Mouse (Mus musculus) liver, embryonic 13.5 days (tissue): ENCODE measurements around the gene Cdhr5. TPM values are rescaled to one million over a fixed set of nuclear protein-coding genes. Genes with fewer than 3 reads are reported as not detected.
A peak's percentile ranks its signal among the peaks of the same experiment; 100 is the strongest.
"Not testable (repeated sequence)": the region's sequence is repeated elsewhere in the genome, so short reads cannot be mapped to it uniquely, and the experiment has no call there.

Experiments
- ATAC-seq: fragments of 200-750 bp; cut with Nextera tagmentation; 2 replicates; pipeline ENCODE4 v1.8.0; 2017; ENCODE audit warnings: low read depth, mild to moderate bottlenecking, moderate number of reproducible peaks, moderate library complexity
- DNase-seq: peaks from one replicate; pipeline ENCODE4 v3.0.0; 2022
- H3K27ac ChIP-seq: fragments of 300-500 bp; sonication (generic); 2 replicates; pipeline ENCODE4 v1.5.1; 2015; ENCODE audit warnings: moderate library complexity, mild to moderate bottlenecking, inconsistent platforms
- H3K27me3 ChIP-seq: fragments of 300-500 bp; sonication (generic); 2 replicates; pipeline ENCODE4 v1.6.1; 2015; ENCODE audit warnings: mild to moderate bottlenecking, inconsistent platforms
- H3K36me3 ChIP-seq: fragments of 300-500 bp; sonication (generic); 2 replicates; pipeline ENCODE4 v1.6.1; 2015; ENCODE audit warnings: mild to moderate bottlenecking, inconsistent platforms
- H3K4me1 ChIP-seq: fragments of 300-500 bp; sonication (generic); replicated peaks from 2 replicates; pipeline ENCODE4 v1.6.1; 2015; ENCODE audit warnings: inconsistent platforms
- H3K4me2 ChIP-seq: fragments of 300-500 bp; sonication (generic); 2 replicates; pipeline ENCODE4 v1.6.1; 2015; ENCODE audit warnings: inconsistent platforms, mild to moderate bottlenecking, moderate library complexity
- H3K4me3 ChIP-seq: fragments of 300-500 bp; sonication (generic); replicated peaks from 2 replicates; pipeline ENCODE4 v1.5.1; 2015; ENCODE audit warnings: mild to moderate bottlenecking, inconsistent platforms
- H3K9ac ChIP-seq: fragments of 300-500 bp; sonication (generic); 2 replicates; pipeline ENCODE4 v1.6.1; 2015; ENCODE audit warnings: mild to moderate bottlenecking, inconsistent platforms
- H3K9me3 ChIP-seq: fragments of 300-500 bp; sonication (generic); replicated peaks from 2 replicates; pipeline ENCODE4 v1.6.1; 2016; ENCODE audit warnings: inconsistent platforms
- WGBS: fragments of 180-500 bp; shearing (Covaris S2); methylation state at CpG from one replicate; pipeline ENCODE4 v1.1.7; 2015; ENCODE audit not compliant: insufficient replicate concordance; 5-methylcytosine and 5-hydroxymethylcytosine counted together
- polyA plus RNA-seq: library from polyadenylated mRNA; unstranded; fragments of >200 nt; fragmentation: Nextera tagmentation; extraction: Ambion mirVana; gene quantifications from 2 replicates; pipeline ENCODE4 v1.2.1, GENCODE M21; 2015

The Cdhr5 gene
- polyA plus RNA-seq, 1 experiment from 2014 or later = 0.10 TPM

- Histone ChIP-seq H3K27me3 (0 out of 2 replicates have a peak, but pooled peaks cover 3% of the 10 kb centered on the region), H3K27ac (no peak overlapping the region), H3K9ac (no peak overlapping the region), H3K4me1 (peaks cover 31% of the 10 kb centered on the region), H3K4me2 (no peak overlapping the region), H3K36me3 (peaks cover 60% of the 10 kb centered on the region), H3K9me3 (no peaks in the 10 kb centered on the region), H3K4me3 (no peak overlapping the region)
- no peak for ATAC-seq
- WGBS = 88% methylated on average over 13 of the region's 13 CpGs
- no peak for DNase-seq
Observed at GRCm38 (mm10) chr7:141263640-141264039, 12.9 kb downstream of the Cdhr5 start.

- ATAC-seq = no peak
Observed at GRCm38 (mm10) chr7:141261480-141261879, 15.1 kb downstream of the Cdhr5 start.

GRCm38 (mm10) chr7:141256159-141256558, 20.4 kb downstream of the Cdhr5 start:
- no peak overlapping the region for H3K4me3 ChIP-seq
- 0 out of 2 replicates have a peak, but pooled peaks cover 2% of the 10 kb centered on the region for H3K4me1 ChIP-seq
- peaks cover 96% of the 10 kb centered on the region for H3K36me3 ChIP-seq
- no peaks in the 10 kb centered on the region for H3K27me3 ChIP-seq
- WGBS = 81% methylated on average over 10 of the region's 10 CpGs
- H3K27ac ChIP-seq = no peak overlapping the region
- ATAC-seq = no peak
- no peak overlapping the region for H3K9ac ChIP-seq
- no peak overlapping the region for H3K4me2 ChIP-seq
- DNase-seq = no peak
- H3K9me3 ChIP-seq = no peaks in the 10 kb centered on the region

More at GRCm38 (mm10) chr7:141261480-141261879, 15.1 kb downstream of the Cdhr5 start:
- Histone ChIP-seq H3K9me3 (no peaks in the 10 kb centered on the region), H3K27ac (no peak overlapping the region), H3K9ac (no peak overlapping the region), H3K36me3 (peaks cover 81% of the 10 kb centered on the region), H3K4me2 (no peak overlapping the region), H3K4me3 (no peak overlapping the region), H3K4me1 (peaks cover 26% of the 10 kb centered on the region), H3K27me3 (no peaks in the 10 kb centered on the region)
- 80% methylated on average over 3 of the region's 3 CpGs for WGBS
- DNase-seq = no peak

DNA sequence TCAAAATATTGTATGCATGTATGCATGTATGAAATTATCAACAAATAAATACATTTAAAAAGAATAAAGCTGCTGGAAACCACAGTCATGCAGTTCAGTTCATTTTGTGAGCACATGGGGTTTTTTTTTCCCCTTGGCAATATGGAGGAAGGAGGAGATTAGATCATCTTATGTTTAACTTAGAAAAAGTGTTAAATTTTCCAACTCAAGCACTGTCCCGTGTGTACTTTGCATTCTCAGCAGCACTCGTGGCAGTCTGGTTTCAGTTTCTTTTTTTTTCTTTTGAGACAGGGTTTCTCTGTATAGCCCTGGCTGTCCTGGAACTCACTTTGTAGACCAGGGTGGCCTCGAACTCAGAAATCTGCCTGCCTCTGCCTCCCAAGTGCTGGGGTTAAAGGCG, 26.1 kb downstream of the Cdhr5 start:
- not testable (repeated sequence) for H3K4me2 ChIP-seq, H3K4me3 ChIP-seq, DNase-seq, H3K4me1 ChIP-seq, H3K9me3 ChIP-seq, H3K27me3 ChIP-seq, H3K27ac ChIP-seq, ATAC-seq, H3K9ac ChIP-seq
- WGBS = 85% methylated on average over 4 of the region's 4 CpGs
- peaks cover 97% of the 10 kb centered on the region for H3K36me3 ChIP-seq

- ATAC-seq (no peak), DNase-seq (no peak)
- Histone ChIP-seq H3K27ac (no peak overlapping the region), H3K27me3 (no peaks in the 10 kb centered on the region), H3K4me2 (no peak overlapping the region), H3K4me1 (peaks cover 32% of the 10 kb centered on the region), H3K36me3 (peaks cover 62% of the 10 kb centered on the region), H3K9ac (no peak overlapping the region), H3K4me3 (no peak overlapping the region), H3K9me3 (no peaks in the 10 kb centered on the region; the same call in 1 of the 2 replicates)
- WGBS = 83% methylated on average over 10 of the region's 10 CpGs
Observed at GRCm38 (mm10) chr7:141231551-141231950, 45.0 kb downstream of the Cdhr5 start.

DNA sequence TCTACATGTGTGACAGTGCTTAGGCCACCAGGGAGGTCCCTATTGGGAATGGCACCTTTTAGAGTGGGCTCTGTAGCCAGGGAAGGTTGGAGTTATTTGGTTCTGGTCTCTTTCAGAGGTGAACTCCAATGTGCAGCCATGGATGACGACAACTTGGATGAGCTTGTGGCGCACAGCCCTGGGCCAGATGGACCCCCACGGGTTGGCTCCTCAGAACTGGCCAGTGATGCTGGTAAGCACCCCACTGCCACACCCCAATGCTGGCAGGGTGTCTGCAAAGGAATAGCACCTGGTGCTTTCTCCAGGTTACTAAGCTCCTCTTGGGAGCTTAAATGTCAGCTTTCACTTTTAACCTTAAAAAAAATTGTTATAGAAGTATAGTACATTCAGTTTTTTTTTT, 45.5 kb downstream of the Cdhr5 start:
- DNase-seq (no peak), ATAC-seq (no peak)
- 82% methylated on average over 3 of the region's 3 CpGs for WGBS
- Histone ChIP-seq H3K9me3 (no peaks in the 10 kb centered on the region; the same call in 1 of the 2 replicates), H3K4me2 (peak overlapping the region; percentile 97; the same call in 1 of the 2 replicates), H3K9ac (peak overlapping the region; percentile 99; the same call in 1 of the 2 replicates), H3K36me3 (peaks cover 59% of the 10 kb centered on the region), H3K27ac (no peak overlapping the region; the same call in 1 of the 2 replicates), H3K4me1 (peaks cover 32% of the 10 kb centered on the region), H3K27me3 (no peaks in the 10 kb centered on the region), H3K4me3 (peak overlapping the region; percentile 97; the same call in 1 of the 2 replicates)

GRCm38 (mm10) chr7:141230570-141230969, 46.0 kb downstream of the Cdhr5 start:
- Histone ChIP-seq H3K27me3 (no peaks in the 10 kb centered on the region), H3K9ac (peak overlapping the region; percentile 99), H3K36me3 (peaks cover 54% of the 10 kb centered on the region), H3K4me2 (peak overlapping the region; percentile 97), H3K4me1 (peaks cover 32% of the 10 kb centered on the region), H3K4me3 (peak overlapping the region; percentile 97), H3K9me3 (no peaks in the 10 kb centered on the region; the same call in 1 of the 2 replicates), H3K27ac (peak overlapping the region; percentile 89; the same call in 1 of the 2 replicates)
- DNase-seq = no peak
- WGBS = 92% methylated on average over 4 of the region's 4 CpGs
- ATAC-seq = no peak

- Histone ChIP-seq H3K27ac (peak overlapping the region; percentile 89), H3K36me3 (peaks cover 45% of the 10 kb centered on the region), H3K9me3 (no peaks in the 10 kb centered on the region; the same call in 1 of the 2 replicates), H3K27me3 (no peaks in the 10 kb centered on the region), H3K4me1 (peaks cover 32% of the 10 kb centered on the region), H3K4me3 (peak overlapping the region; percentile 97), H3K9ac (peak overlapping the region; percentile 99), H3K4me2 (peak overlapping the region; percentile 97)
- 31% methylated on average over 6 of the region's 6 CpGs for WGBS
- ATAC-seq (no peak), DNase-seq (no peak)
Observed at GRCm38 (mm10) chr7:141229702-141230101, 46.9 kb downstream of the Cdhr5 start.

DNA sequence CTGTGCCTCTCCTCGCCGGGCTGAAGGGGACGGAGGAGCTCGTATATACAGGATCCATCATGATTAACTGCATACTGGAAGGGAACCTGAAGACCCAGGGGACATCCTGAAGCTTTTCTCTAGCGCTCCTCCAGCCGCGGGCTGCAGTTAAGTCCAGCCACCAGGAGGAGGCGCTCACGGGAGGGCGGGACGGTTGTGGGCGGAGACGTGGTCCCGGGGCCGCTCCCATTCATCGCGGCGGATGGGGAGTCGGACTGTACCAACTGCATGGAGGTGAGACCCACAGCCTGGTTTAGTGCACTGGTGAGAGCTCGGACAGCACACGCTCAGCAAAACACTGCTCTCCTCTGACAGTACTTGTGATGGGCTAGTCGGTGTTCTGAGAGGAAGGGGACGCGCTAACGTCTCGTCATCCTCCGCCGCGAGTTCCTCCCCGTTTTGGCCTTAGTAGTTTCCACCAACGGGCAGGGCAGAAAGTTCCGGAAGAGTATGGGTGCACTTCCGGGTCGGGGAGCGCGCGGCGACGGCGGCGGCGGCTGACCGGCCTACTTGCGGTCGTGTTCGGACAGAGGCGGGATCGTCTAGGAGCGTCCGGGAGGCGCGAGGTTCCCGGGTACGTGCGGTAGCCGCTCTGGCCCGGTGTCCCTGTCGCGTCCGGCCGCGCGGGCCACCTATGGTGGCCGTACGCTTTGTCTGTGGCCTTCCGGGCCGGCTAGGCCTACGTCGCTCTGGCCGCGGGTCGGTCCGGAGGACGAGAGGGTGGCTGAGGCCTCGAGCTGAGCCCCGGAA, 48.1 kb downstream of the Cdhr5 start, which contains the start of gene Phrf1:
Phrf1 (plus strand) TSS at position 506 of the 789 bp plus-strand sequence.
- Histone ChIP-seq H3K9me3 (no peaks in the 10 kb centered on the region; the same call in 1 of the 2 replicates), H3K9ac (peak within 1 kb of the TSS; percentile 99), H3K4me1 (peaks cover 32% of the 10 kb centered on the region), H3K4me2 (peak within 1 kb of the TSS; percentile 97), H3K27ac (peak within 1 kb of the TSS; percentile 89), H3K36me3 (peaks cover 33% of the 10 kb centered on the region), H3K4me3 (peak within 1 kb of the TSS; percentile 97), H3K27me3 (no peaks in the 10 kb centered on the region)
- ATAC-seq (peak; percentile 90), DNase-seq (peak; percentile 84)
- under 1% methylated on average over 76 of the region's 76 CpGs for WGBS

DNA sequence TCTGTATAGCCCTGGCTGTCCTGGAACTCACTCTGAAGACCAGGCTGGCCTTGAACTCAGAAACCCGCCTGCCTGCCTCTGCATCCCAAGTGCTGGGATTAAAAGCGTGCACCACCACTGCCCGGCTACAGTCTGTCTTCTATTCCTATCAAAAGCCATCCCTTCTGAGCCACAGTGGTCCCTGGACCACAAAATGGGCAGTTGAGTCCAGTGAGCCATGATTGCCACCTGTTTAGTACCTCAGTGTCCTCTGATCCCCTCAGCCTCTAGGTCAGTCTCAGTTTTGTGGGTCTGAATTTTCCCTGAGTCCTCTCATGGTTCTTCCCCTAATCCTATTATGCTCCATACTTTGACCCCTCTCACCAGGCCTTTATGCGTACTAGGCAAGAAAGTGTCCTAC, 48.8 kb downstream of the Cdhr5 start:
- ATAC-seq = no peak; the same call in 1 of the 2 replicates
- no peak for DNase-seq

GRCm38 (mm10) chr7:141226535-141226934, 50.1 kb downstream of the Cdhr5 start:
- Histone ChIP-seq H3K27me3 (no peaks in the 10 kb centered on the region), H3K36me3 (peaks cover 13% of the 10 kb centered on the region), H3K4me2 (no peak overlapping the region), H3K9me3 (no peaks in the 10 kb centered on the region; the same call in 1 of the 2 replicates), H3K4me1 (peaks cover 41% of the 10 kb centered on the region), H3K4me3 (no peak overlapping the region), H3K27ac (no peak overlapping the region), H3K9ac (no peak overlapping the region)
- DNase-seq (no peak), ATAC-seq (no peak)
- WGBS = 81% methylated on average over 6 of the region's 6 CpGs

More for the DNA sequence above, 48.8 kb downstream of the Cdhr5 start:
- Histone ChIP-seq H3K4me3 (0 out of 2 replicates have a peak overlapping the region, but pooled peaks have one; percentile 97), H3K9ac (peak overlapping the region; percentile 54; the same call in 1 of the 2 replicates), H3K27ac (peak overlapping the region; percentile 67), H3K36me3 (peaks cover 26% of the 10 kb centered on the region), H3K4me1 (peaks cover 38% of the 10 kb centered on the region), H3K27me3 (no peaks in the 10 kb centered on the region), H3K9me3 (no peaks in the 10 kb centered on the region; the same call in 1 of the 2 replicates), H3K4me2 (peak overlapping the region; percentile 31)
- WGBS = 77% methylated on average over 4 of the region's 4 CpGs
